Mouse (Mus musculus) liver, embryonic 11.5 days (tissue): ENCODE measurements around the gene Foxn3. TPM values are rescaled to one million over a fixed set of nuclear protein-coding genes. Genes with fewer than 3 reads are reported as not detected.

Experiments
- ATAC-seq: fragments of 200-750 bp; cut with Nextera tagmentation; replicated peaks from 2 replicates; pipeline ENCODE4 v1.8.0; 2017; ENCODE audit warnings: moderate number of reproducible peaks, mild to moderate bottlenecking, moderate TSS enrichment, moderate library complexity; ENCODE audit not compliant: low FRiP score
- DNase-seq: peaks from one replicate; pipeline ENCODE4 v3.0.0-alpha.2; 2017; ENCODE audit warnings: low spot score
- H3K27ac ChIP-seq: fragments of 300-500 bp; sonication (generic); 2 replicates; pipeline ENCODE4 v1.5.1; 2014; ENCODE audit warnings: mild to moderate bottlenecking, low read depth, low read length, control low read depth
- H3K27me3 ChIP-seq: fragments of 300-500 bp; sonication (generic); replicated peaks from 2 replicates; pipeline ENCODE4 v1.6.1; 2014; ENCODE audit warnings: low read length, mixed read lengths; ENCODE audit not compliant: control insufficient read depth, insufficient read depth
- H3K36me3 ChIP-seq: fragments of 300-500 bp; sonication (generic); 2 replicates; pipeline ENCODE4 v1.6.1; 2014; ENCODE audit warnings: mild to moderate bottlenecking, low read length, moderate library complexity, mixed read lengths; ENCODE audit not compliant: control insufficient read depth, insufficient read depth
- H3K4me1 ChIP-seq: fragments of 300-500 bp; sonication (generic); replicated peaks from 2 replicates; pipeline ENCODE4 v1.6.1; 2014; ENCODE audit warnings: low read length, mixed read lengths; ENCODE audit not compliant: control insufficient read depth, insufficient read depth
- H3K4me2 ChIP-seq: fragments of 300-500 bp; sonication (generic); 2 replicates; pipeline ENCODE4 v1.6.1; 2014; ENCODE audit warnings: mild to moderate bottlenecking, control low read depth, moderate library complexity
- H3K4me3 ChIP-seq: fragments of 300-500 bp; sonication (generic); 2 replicates; pipeline ENCODE4 v1.5.1; 2014; ENCODE audit warnings: low read depth, low read length, control low read depth
- H3K9ac ChIP-seq: fragments of 300-500 bp; sonication (generic); 2 replicates; pipeline ENCODE4 v1.6.1; 2014; ENCODE audit warnings: low read depth, low read length, control low read depth
- H3K9me3 ChIP-seq: fragments of 300-500 bp; sonication (generic); 2 replicates; pipeline ENCODE4 v1.6.1; 2016; ENCODE audit warnings: low read length, inconsistent platforms, mixed read lengths; ENCODE audit not compliant: control insufficient read depth
- WGBS: fragments of 180-500 bp; shearing (Covaris S2); extraction: QIAGEN DNeasy Blood & Tissue Kit; methylation state at CpG from one replicate; pipeline ENCODE4 v1.1.7; 2014; 5-methylcytosine and 5-hydroxymethylcytosine counted together
- polyA plus RNA-seq: library from polyadenylated mRNA; unstranded; fragments of >200 nt; fragmentation: Nextera tagmentation; extraction: Ambion mirVana; gene quantifications from 2 replicates; pipeline ENCODE4 v1.2.1, GENCODE M21; 2014

Foxn3 gene
- polyA plus RNA-seq, 1 experiment from 2014 or later: 52.7 TPM

DNA sequence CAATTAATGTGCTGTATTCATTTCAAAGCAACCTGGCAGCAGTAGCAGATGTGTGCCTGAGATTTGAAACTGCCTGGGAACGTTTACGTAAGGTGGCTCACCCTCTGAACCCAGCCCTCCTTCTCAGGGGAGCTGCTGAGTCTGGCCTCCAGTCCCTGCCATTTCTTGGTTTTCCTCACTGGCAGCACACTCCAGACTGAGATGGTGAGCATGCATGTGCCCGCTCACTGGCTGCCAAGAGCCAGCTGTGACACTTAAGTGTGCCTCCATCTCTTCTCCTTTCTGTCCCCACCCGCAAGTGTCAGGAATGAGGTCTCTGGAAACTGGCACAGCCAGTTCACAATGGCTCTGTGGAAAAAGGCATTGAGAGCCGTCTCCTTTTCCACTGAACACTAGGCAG, 349.3 kb downstream of the Foxn3 start:
- Histone ChIP-seq H3K9me3 (no peaks in the 10 kb centered on the region), H3K27ac (no peak overlapping the region), H3K4me1 (peaks cover 5% of the 10 kb centered on the region; the same call in 1 of the 2 replicates), H3K4me3 (no peak overlapping the region), H3K4me2 (no peak overlapping the region), H3K9ac (no peak overlapping the region), H3K27me3 (no peaks in the 10 kb centered on the region), H3K36me3 (no peaks in the 10 kb centered on the region)
- WGBS: 81% methylated on average over 5 of the region's 5 CpGs
- DNase-seq: no peak
- ATAC-seq: no peak

DNA sequence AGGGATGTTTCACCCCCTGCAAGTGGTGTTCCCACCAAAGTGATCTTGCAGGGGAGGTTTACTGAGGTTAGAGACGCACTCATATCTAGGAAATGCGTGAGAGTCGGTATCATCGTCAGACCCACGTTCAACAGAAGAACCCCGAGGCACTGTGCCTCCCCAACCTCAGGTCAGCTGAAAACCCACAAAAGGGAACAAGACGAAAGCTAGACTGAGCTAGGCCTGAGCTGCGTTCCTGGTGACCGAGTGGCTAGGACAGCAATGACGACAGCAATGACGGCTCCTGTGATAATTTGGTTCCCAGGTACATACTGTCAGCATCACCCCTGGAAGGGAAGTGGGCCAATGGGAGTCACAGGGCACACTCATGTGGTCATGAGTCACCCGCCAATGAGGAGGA, 350.2 kb downstream of the Foxn3 start:
- H3K27ac ChIP-seq: no peak overlapping the region
- H3K9me3 ChIP-seq: no peaks in the 10 kb centered on the region
- ATAC-seq: no peak
- H3K9ac ChIP-seq: no peak overlapping the region
- no peak for DNase-seq
- 78% methylated on average over 12 of the region's 12 CpGs for WGBS
- no peak overlapping the region for H3K4me3 ChIP-seq
- no peaks in the 10 kb centered on the region for H3K36me3 ChIP-seq
- H3K4me1 ChIP-seq: peaks cover 5% of the 10 kb centered on the region; the same call in 1 of the 2 replicates
- no peaks in the 10 kb centered on the region for H3K27me3 ChIP-seq
- H3K4me2 ChIP-seq: no peak overlapping the region

GRCm38 (mm10) chr12:99209801-99210200, 353.6 kb downstream of the Foxn3 start:
- ATAC-seq (no peak), DNase-seq (no peak)
- Histone ChIP-seq H3K4me1 (no peaks in the 10 kb centered on the region), H3K36me3 (no peaks in the 10 kb centered on the region), H3K9me3 (no peaks in the 10 kb centered on the region), H3K4me3 (no peak overlapping the region), H3K9ac (no peak overlapping the region), H3K27ac (no peak overlapping the region), H3K4me2 (no peak overlapping the region), H3K27me3 (no peaks in the 10 kb centered on the region)
- 91% methylated on average over 8 of the region's 8 CpGs for WGBS

DNA sequence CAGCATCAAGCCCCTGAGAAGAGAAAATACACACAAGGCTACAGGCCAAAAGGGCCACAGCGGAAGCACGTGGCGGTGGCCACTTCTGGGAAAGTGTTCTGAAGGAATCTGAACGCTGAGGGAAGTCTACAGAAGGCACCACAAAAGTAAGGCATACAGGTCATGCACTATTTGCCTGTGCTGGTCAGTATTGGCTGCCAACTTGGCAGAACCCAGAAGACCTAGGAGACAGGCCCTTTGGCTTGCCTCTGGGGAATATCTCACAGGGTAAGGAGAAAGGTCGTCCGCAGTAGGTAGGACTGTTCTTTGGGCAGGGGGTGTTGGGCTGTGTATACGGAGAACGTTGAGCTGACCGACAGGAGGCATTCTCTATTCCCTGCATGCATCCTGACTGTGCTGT, 355.1 kb downstream of the Foxn3 start:
- no peaks in the 10 kb centered on the region for H3K9me3 ChIP-seq
- H3K4me3 ChIP-seq: no peak overlapping the region
- no peaks in the 10 kb centered on the region for H3K4me1 ChIP-seq
- H3K36me3 ChIP-seq: peaks cover under 1% of the 10 kb centered on the region; the same call in 1 of the 2 replicates
- ATAC-seq: no peak
- DNase-seq: no peak
- no peaks in the 10 kb centered on the region for H3K27me3 ChIP-seq
- no peak overlapping the region for H3K4me2 ChIP-seq
- no peak overlapping the region for H3K27ac ChIP-seq
- no peak overlapping the region for H3K9ac ChIP-seq
- 82% methylated on average over 9 of the region's 9 CpGs for WGBS

DNA sequence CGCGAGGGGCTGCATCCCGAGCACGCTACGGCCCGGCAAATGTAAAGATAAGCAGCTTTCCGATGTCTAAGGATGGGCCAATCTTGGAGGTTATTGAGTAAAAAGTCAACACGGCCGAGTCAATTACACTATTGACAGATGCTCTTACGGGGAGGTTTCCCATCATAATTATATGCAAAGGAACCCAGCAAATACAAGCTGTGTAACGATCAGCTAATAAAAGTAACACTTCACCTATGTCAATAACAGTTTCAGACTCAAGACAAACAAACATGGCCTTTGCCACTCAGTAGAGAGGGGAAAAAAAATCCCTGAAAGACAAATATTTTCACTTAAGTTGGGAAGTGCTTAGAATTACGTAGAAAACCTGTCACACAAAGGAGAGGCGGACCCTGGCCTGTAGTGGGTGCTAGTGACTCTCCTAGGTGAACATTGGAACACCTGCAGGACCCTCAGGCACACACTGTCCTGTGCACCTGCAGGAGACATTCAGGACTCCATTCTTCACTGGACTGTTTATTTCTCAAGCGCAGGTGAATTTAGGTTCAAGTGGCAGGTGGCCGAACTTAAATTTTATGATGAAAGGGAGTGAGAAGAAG, 356.3 kb downstream of the Foxn3 start:
- no peak for ATAC-seq
- DNase-seq: no peak
- Histone ChIP-seq H3K4me3 (no peak overlapping the region), H3K27ac (no peak overlapping the region), H3K9me3 (no peaks in the 10 kb centered on the region), H3K36me3 (peaks cover 2% of the 10 kb centered on the region; the same call in 1 of the 2 replicates), H3K4me1 (no peaks in the 10 kb centered on the region), H3K27me3 (no peaks in the 10 kb centered on the region), H3K4me2 (no peak overlapping the region), H3K9ac (no peak overlapping the region)
- WGBS: 76% methylated on average over 15 of the region's 15 CpGs

- H3K4me2 ChIP-seq: no peak overlapping the region
- H3K27ac ChIP-seq: no peak overlapping the region
- no peaks in the 10 kb centered on the region for H3K4me1 ChIP-seq
- no peaks in the 10 kb centered on the region for H3K27me3 ChIP-seq
- ATAC-seq (no peak), DNase-seq (no peak)
- H3K9me3 ChIP-seq: no peaks in the 10 kb centered on the region
- H3K9ac ChIP-seq: no peak overlapping the region
- 81% methylated on average over 8 of the region's 8 CpGs for WGBS
- H3K36me3 ChIP-seq: peaks cover 2% of the 10 kb centered on the region; the same call in 1 of the 2 replicates
- H3K4me3 ChIP-seq: no peak overlapping the region
These were observed 357.6 kb downstream of the Foxn3 start for GRCm38 (mm10) chr12:99205734-99206133.

GRCm38 (mm10) chr12:99199124-99199483, 364.3 kb downstream of the Foxn3 start:
- Histone ChIP-seq H3K4me3 (no peak overlapping the region), H3K27me3 (no peaks in the 10 kb centered on the region), H3K36me3 (peaks cover 2% of the 10 kb centered on the region; the same call in 1 of the 2 replicates), H3K9ac (no peak overlapping the region), H3K27ac (no peak overlapping the region), H3K9me3 (no peaks in the 10 kb centered on the region), H3K4me1 (no peaks in the 10 kb centered on the region), H3K4me2 (no peak overlapping the region)
- no peak for DNase-seq
- no peak for ATAC-seq
- WGBS: 84% methylated on average over 5 of the region's 5 CpGs

- Histone ChIP-seq H3K4me1 (no peaks in the 10 kb centered on the region), H3K9ac (no peak overlapping the region), H3K4me2 (no peak overlapping the region), H3K36me3 (peaks cover 2% of the 10 kb centered on the region; the same call in 1 of the 2 replicates), H3K27me3 (no peaks in the 10 kb centered on the region), H3K27ac (no peak overlapping the region), H3K4me3 (no peak overlapping the region), H3K9me3 (no peaks in the 10 kb centered on the region)
- DNase-seq (no peak), ATAC-seq (no peak)
- WGBS: 85% methylated on average over 12 of the region's 12 CpGs
These were observed 364.8 kb downstream of the Foxn3 start for GRCm38 (mm10) chr12:99198428-99199123.

DNA sequence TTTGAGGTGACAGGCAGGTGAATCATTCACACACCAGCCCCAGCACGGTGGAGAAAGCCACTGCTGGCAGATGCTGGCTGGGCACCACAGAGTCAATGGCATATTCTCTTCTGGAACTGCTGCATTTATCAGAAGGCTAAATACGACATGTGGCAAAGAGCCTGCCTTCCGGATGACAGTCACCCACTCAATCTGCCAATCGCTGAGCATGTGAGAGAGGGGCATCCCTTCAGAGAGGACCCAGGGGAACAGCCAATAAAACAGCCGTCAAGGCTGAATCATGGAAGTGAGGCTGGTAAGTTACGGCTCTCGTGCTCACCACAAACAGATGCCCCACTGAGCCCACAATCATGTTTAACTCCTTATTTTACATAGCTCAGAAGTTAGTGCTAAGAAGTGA, 366.4 kb downstream of the Foxn3 start:
- Histone ChIP-seq H3K4me3 (no peak overlapping the region), H3K4me1 (no peaks in the 10 kb centered on the region), H3K27me3 (no peaks in the 10 kb centered on the region), H3K36me3 (no peaks in the 10 kb centered on the region; the same call in 1 of the 2 replicates), H3K4me2 (no peak overlapping the region), H3K9ac (no peak overlapping the region), H3K27ac (no peak overlapping the region), H3K9me3 (no peaks in the 10 kb centered on the region)
- DNase-seq (no peak), ATAC-seq (no peak)
- WGBS: 88% methylated on average over 7 of the region's 7 CpGs
